Mouse (Mus musculus): Measurements from ENCODE around the gene Itpkc. TPM values are rescaled to one million over a fixed set of nuclear protein-coding genes. Genes with fewer than 3 reads are reported as not detected.

Itpkc gene
- total RNA-seq, 2 experiments from 2014 or later = 1.7 to 2.7 TPM

- ATAC-seq (replicated peaks; ENCODE audit: poor library complexity) = peak; percentile 97
These were observed 10.1 kb upstream of the Itpkc start for GRCm38 (mm10) chr7:27238568-27238967.

- no peak for ATAC-seq (replicated peaks; ENCODE audit: poor library complexity)
These were observed 9.1 kb upstream of the Itpkc start for GRCm38 (mm10) chr7:27237527-27237926.

- ATAC-seq (replicated peaks; ENCODE audit: poor library complexity) = no peak
These were observed 7.3 kb upstream of the Itpkc start for GRCm38 (mm10) chr7:27235726-27236125.

- no peak for ATAC-seq (replicated peaks; ENCODE audit: poor library complexity)
These were observed 4.8 kb upstream of the Itpkc start for GRCm38 (mm10) chr7:27233300-27233699.

GRCm38 (mm10) chr7:27232781-27233281 is 4.4 kb upstream of the Itpkc start, which contains the start of gene Coq8b:
TSS of gene Coq8b (plus strand) at chr7:27233023.
- ATAC-seq (replicated peaks; ENCODE audit: poor library complexity) = peak; percentile 85

GRCm38 (mm10) chr7:27231693-27232331 is 3.4 kb upstream of the Itpkc start:
- ATAC-seq (replicated peaks; ENCODE audit: poor library complexity) = no peak

GRCm38 (mm10) chr7:27230781-27231180 is 2.3 kb upstream of the Itpkc start:
- ATAC-seq (replicated peaks; ENCODE audit: poor library complexity) = no peak

GRCm38 (mm10) chr7:27228865-27229264 is 404 bp upstream of the Itpkc start:
- peak; percentile 5; the same call in 1 of the 2 replicates for ATAC-seq (replicated peaks; ENCODE audit: poor library complexity)

GRCm38 (mm10) chr7:27227676-27228075 is 785 bp downstream of the Itpkc start:
- no peak for ATAC-seq (replicated peaks; ENCODE audit: poor library complexity)

- no peak for ATAC-seq (replicated peaks; ENCODE audit: poor library complexity)
These were observed 1.2 kb downstream of the Itpkc start for GRCm38 (mm10) chr7:27227276-27227675.

- ATAC-seq (replicated peaks; ENCODE audit: poor library complexity) = no peak
These were observed 3.4 kb downstream of the Itpkc start for GRCm38 (mm10) chr7:27224877-27225575.

- ATAC-seq (replicated peaks; ENCODE audit: poor library complexity) = no peak
These were observed 5.9 kb downstream of the Itpkc start for GRCm38 (mm10) chr7:27222538-27222937.

- no peak for ATAC-seq (replicated peaks; ENCODE audit: poor library complexity)
These were observed 6.5 kb downstream of the Itpkc start for GRCm38 (mm10) chr7:27221939-27222338.

- no peak for ATAC-seq (replicated peaks; ENCODE audit: poor library complexity)
These were observed 8.5 kb downstream of the Itpkc start for GRCm38 (mm10) chr7:27219937-27220336.

GRCm38 (mm10) chr7:27218586-27218985 is 9.9 kb downstream of the Itpkc start:
- ATAC-seq (replicated peaks; ENCODE audit: poor library complexity) = no peak

- ATAC-seq (replicated peaks; ENCODE audit: poor library complexity) = no peak
These were observed 15.8 kb downstream of the Itpkc start for GRCm38 (mm10) chr7:27212626-27213025.

GRCm38 (mm10) chr7:27203730-27204449 is 24.6 kb downstream of the Itpkc start:
- ATAC-seq (replicated peaks; ENCODE audit: poor library complexity) = no peak

GRCm38 (mm10) chr7:27198779-27199178 is 29.7 kb downstream of the Itpkc start:
- ATAC-seq (replicated peaks; ENCODE audit: poor library complexity) = no peak

- ATAC-seq (replicated peaks; ENCODE audit: poor library complexity) = no peak
These were observed 30.1 kb downstream of the Itpkc start for GRCm38 (mm10) chr7:27198355-27198754.

- no peak for ATAC-seq (replicated peaks; ENCODE audit: poor library complexity)
These were observed 30.8 kb downstream of the Itpkc start for GRCm38 (mm10) chr7:27197634-27198033.

GRCm38 (mm10) chr7:27197136-27197535 is 31.3 kb downstream of the Itpkc start:
- ATAC-seq (replicated peaks; ENCODE audit: poor library complexity) = no peak
